Mouse (Mus musculus): Measurements from ENCODE around the gene Ccnjl.

GRCm38 (mm10) chr11:43568263-43568662 lies 39.7 kb downstream of the Ccnjl start:
- TF ChIP-seq GATA1 (IDR thresholded peaks at IDR 0.05; ENCODE audit: low read length) (no peak), TAL1 (IDR thresholded peaks at IDR 0.05; ENCODE audit: low read length) (no peak)
